Mouse (Mus musculus) adrenal gland, postnatal 36 days (tissue): ENCODE results near the gene Thap4. TPM values are rescaled to one million over a fixed set of nuclear protein-coding genes. Genes with fewer than 3 reads are reported as not detected.
"Not testable (repeated sequence)": the region's sequence is repeated elsewhere in the genome, so short reads cannot be mapped to it uniquely, and the experiment has no call there.

Experiments
- DNase-seq, 2 experiments: peaks; one replicate each; pipeline ENCODE4 v3.0.0; 2021; ENCODE audit warnings: mixed read lengths in 1 of 2
- long read RNA-seq, 2 experiments: library from polyadenylated mRNA; stranded (forward); transcript quantifications; one replicate each; pipeline ENCODE4 v2.0.0; 2021; ENCODE audit warnings: borderline sequencing depth in 2 of 2
- total RNA-seq, 2 experiments: library from RNA; stranded (reverse); gene quantifications; 2 replicates each; pipeline ENCODE4 v1.2.3; 2021

Gene Thap4
- total RNA-seq = 10 to 100 TPM; 45.4 to 57.4 TPM
- long read RNA-seq, experiment 1, full-length matches to known transcripts = 26 of 33 reads
- long read RNA-seq, experiment 1, partial matches to known transcripts = 6 of 33 reads
- long read RNA-seq, experiment 1, other reads (novel, unspliced or antisense) = 1 of 33 reads
- long read RNA-seq, experiment 2, full-length matches to known transcripts = 14 of 15 reads
- long read RNA-seq, experiment 2, partial matches to known transcripts = 1 of 15 reads
- long read RNA-seq, experiment 2, other reads (novel, unspliced or antisense) = 0 of 15 reads

DNA sequence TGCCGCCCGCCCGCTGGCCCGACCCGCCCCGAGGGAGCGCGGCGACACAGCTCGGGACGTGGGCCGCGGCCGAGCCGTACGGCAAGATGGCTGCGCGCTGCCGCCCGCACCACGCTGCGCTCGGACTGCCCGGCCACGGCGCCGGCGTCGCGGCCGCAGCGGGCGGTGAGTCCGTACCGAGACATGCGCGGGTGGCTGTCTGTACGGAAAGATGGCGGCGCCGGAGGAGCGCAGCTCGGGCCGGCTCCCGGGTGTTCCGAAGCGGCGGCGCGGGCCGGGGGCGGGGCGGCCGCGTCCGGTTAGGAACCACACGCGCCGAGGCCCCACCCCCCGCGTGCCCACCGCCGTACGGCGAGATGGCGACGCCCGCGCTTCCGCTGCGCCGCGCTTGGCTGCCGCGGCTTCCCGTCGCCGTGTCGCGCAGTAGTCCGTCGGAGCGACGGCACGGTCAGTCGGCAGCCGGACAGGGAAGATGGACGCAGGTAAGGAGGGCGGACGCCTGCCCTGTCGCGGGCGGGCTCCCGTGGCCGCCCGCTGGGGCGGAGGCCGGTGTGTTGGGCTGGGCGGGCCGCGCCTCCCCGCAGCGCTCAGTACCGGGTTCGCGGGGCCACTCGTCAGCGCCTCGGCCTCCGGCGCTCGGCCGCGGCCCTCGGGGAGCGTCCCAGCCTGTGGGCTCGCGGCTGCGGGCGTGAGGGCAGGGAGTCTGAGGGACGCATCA is at the start of gene Thap4:
Gene Thap4 (minus strand): TSS at position 292 of the 718 bp plus-strand sequence.
- DNase-seq = peak; percentile 95 to 99

DNA sequence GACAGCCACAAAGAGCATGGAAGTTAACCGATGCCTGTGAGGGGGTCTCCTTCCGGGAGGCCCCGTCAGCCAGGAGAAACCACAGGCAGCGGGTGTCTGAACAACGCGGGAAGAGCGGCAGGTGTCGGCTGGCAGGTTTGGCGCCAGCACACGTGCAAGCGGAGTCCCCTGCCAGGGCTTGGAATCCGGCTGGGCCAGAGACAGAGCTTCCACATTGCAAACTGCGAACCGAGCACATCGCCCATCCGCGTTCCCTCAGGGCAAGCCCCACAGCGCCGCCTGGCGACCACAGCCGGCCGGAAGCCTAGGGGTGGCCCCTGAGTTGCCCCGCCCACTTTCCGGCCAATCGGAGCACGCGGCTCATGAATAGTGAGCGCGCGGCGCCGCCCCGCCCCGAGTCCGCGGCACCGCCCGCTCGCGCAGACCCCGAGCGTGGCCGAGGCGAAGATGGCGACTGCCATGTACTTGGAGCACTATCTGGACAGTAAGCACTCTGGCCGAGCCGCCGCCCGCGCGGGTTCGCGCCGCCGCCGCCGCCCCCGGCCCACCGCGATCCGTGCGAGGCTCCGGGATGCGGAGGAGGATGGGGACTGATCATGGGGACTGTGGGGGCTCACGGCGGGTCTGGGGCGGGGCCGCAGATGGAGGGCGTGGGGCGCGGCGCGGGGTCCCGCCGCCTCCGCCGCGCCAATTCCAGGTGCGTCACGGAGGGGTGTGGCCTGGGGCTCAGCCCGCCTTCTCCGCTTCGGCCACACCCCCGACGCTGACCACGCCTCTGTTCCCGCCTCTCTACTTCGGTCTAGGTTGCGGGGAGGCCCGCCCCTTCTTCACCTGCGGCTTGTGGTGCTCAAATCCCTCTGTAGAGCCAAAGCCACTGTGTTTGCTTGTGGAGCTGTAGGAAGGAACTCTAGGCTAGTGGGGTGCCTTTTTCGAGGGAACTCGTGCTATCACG is 49.2 kb upstream of the Thap4 start, which contains the start of gene Ing5:
Gene Ing5 (plus strand): TSS at position 410 of the 952 bp plus-strand sequence.
- DNase-seq = peak; percentile 100

DNA sequence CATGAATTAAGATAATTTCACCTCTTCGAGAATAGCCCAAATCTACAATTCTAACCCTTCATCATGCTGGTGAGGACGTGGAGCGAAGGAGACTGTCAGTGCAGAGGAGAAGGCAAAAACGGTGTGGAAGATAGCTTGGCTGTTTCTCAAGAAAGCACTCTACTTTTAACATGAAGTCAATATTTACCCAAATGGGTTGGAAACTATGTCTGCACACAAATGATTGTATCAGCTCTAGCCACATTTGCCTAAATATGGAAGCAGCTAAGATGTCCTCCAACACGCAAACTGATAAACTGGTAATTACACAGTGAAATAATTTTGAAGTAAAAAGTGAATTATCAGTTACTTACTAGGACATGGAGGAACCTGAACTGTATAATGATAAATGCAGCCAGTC is 48.1 kb upstream of the Thap4 start:
- DNase-seq = no peak

DNA sequence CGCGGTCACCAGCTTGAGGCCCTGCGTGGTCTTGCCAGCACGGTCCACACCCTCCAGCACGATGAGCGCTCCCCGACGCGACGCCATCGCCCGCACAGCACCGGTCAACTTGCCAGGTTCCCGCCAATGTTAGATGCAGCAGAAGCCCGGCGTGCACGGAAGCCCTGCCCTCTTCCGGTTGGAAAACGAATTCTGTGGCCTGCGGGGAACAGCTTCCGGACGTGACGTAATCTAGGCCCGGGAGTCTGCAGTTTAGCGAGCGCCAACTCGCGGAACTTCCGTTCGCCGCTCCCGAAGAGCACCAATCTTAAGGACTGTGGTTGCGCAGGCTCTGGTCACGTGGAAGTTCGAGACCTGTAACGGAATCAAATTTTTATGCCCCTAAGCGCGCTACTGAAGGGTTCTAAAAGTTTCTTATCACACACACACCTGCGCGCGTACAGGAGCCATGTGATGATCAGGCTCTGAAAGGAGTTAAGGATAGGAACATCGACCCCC is 47.1 kb upstream of the Thap4 start, which contains the start of gene Dtymk:
Gene Dtymk (minus strand): TSS at position 194 of the 498 bp plus-strand sequence.
- DNase-seq = peak; percentile 94

DNA sequence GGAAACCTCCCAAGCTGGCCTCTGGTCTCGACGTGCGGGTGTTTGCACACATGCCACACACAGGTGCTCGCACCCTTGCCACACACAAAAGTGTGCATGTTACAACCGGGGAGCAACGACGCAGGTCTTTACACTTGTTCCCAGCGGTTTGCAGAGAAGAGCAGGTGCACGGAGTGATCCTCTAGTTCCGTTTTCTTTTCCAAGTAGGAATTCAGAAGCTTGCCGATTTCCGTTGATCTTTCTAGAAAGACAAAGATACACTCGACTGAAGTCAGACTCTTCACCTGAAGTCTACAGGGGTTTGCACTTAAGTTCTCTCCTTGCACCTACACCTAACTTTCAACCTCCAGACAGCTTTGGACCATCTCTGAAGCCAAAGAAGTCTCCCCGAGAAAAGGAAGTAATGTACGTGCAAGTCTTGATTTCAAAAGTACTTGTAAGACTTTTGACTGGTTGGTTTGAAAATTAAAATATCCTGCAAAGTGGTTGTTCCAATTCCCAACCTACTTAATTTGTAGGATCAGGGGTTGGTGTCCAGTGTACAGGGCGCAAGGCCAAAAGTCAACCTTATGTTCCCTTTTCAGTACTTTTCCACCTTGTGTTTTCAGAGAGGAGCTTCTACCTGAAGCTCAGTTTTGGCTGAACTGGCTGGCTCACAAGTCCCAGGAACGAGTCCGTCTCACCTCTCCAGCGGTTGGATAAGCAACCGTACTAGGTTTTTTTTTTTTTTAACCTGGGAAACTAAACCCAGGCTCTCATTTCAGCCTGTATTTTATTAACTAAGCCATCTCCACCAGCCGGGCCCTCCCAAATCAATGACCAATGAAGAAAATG is 46.2 kb upstream of the Thap4 start:
- no peak for DNase-seq

DNA sequence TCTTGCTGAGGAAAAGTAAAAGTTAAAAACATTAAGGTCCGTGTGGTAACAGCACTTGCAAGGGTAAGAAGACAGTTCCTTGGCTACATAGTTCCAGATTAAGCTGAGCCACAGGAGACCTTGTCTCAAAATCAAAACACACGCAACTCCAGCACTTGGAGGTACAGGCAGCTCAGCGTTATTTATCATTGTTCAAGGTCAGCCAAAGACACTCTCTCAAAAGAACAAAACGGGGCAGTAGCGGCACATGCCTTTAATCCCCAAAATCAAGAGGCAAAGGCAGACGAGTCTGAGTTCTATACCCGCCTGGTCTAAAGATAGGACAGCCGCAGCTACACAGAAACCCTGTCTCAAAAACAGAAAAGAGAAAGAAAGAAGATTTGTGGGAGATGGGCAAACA is 41.2 kb upstream of the Thap4 start:
- peak; percentile 32 to 50 for DNase-seq

DNA sequence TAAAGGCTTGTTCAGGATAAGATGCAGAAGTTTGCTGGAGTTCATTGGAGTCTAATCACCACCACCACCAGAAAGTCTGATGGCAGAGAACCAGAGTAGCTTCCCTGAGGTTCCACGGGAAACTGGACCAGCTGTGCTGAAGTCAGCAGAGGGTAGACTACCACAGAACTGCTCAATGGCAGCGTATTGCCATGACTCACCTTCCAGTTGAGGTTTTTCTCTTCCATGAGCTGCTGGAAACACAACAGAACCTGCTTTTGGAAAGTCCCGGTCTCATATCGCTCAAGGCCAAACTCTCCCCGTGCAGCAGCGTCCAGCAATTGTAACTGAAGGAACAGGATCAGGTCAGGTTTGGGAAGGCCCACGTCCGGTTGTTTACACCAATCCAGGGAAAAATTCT is 39.9 kb upstream of the Thap4 start:
- DNase-seq = peak; percentile 33 to 37

DNA sequence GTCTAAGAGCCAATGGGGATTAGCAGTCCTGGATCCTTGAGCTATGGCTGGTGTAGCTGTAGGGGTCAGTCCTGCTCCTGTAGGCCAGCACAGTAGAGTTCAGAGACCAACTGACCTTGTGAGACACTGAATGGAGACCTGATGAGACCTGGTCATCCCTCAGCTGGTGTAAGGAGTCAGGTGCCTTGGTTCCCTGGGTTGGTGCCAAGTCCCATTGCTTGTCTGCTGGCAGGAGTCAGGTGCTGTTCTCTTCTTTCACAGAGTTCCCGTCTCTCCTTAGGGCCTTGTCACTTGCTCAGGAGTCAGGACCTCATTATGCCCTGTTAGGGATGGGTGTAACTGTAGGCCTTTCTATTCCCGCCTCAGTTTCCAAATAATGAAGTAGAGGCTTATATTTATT is 32.2 kb upstream of the Thap4 start:
- DNase-seq = no peak

DNA sequence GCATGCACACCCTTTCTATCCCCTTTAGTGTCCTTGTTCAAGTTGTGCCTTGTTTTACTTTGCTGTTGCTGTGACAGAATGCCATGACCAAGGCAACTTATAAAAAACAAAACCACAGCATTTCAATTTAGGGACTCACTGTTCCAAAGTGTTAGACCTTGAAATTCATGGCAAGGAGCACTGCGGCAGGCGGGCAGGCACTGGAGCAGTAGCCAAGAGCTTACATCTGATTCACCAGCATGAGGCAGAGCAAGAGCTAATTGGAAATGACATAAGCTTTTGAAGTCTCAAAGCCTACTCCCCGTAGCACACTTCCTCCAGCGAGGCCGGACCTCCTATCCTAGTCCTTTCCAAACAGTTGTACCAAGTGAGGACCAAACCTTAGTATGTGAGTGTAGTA is 22.0 kb upstream of the Thap4 start:
- peak; percentile 27 to 45 for DNase-seq

DNA sequence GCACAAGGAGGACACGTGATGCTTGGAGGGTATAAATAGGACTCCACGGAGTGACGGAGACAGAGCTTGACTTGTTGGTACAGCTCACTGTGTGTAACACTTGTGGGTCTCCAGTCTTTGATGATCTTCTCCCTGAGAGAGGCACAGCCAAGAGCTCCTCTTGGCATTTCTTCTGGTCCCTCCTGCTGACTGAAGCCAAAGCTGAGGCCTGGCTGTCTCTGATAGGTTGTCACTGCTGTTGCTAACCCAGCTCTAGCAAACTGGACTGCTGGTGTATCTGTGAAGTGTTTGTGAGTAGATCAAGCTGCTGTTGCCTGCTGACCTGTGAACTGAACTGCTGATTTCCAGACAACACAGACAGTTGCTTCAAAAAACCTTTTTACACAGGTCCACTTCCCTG is 15.2 kb upstream of the Thap4 start:
- DNase-seq = no peak

DNA sequence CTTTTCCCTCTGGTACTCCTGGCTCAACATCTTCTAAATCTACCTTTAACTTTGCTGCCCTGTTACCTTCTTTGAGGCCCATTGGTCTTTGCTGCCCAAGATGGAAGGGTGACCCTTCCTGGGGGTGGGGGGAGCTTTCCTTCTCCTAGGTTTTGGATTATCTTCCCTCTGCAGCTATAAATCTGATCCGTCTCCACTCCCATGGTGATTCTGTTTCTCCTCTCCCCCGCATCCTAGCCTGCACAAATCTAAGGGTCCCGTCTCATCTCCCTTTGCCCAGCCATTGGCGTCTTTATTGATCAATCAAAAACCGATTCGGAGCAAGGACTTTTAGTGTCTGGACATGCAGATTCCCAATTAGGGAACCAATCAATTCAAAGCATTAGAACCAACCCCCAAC is 12.9 kb upstream of the Thap4 start:
- no peak for DNase-seq

DNA sequence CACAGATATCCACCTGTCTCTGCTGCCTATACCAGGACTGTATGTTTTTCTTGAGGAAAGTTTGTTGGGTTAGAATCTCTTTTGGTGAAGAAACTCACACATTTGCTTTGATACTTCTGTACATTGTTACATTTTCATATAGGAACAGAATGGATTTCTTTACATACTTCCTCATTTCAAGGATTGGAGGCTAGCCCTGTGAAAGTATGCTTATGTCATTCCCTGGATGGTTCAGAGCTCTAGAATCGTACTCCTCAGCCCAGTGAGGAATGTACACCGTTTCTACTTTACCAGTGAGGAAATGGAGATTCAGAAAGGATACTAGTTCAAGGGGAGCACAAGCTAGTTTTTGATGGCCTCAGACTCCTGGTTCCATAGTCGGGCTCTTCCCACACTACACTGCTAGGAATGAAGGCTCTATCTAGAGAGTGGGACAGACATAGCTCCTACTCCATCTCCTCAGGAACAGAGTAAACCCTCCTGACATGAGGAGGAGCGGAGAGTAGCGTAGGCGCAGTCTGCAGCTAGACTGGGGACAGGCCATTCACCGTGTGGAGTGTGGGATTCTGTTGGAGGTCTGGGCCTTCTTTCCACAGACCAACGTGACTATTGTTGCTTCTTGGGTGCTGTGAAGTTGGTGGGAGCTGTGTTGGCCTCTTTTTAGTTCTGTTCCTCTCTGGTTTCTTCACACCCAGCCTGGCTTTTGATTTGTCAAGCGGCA is 10.4 kb upstream of the Thap4 start:
- no peak for DNase-seq

DNA sequence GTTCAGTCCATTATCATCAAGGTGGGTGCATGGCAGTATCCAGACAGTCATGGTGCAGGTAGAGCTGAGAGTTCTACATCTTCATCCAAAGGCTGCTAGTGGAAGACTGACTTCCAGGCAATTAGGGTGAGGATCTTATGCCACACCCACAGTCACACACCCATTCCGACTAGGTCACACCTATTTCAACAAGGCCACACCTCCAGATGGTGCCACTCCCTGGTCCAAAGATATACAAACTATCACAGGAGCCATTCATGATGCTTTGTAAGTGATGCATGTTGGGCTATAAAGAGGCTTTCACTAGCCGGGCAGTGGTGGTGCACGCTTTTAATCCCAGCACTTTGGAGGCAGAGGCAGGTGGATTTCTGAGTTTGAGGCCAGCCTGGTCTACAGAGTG is 8.9 kb upstream of the Thap4 start:
- DNase-seq = not testable (repeated sequence)

DNA sequence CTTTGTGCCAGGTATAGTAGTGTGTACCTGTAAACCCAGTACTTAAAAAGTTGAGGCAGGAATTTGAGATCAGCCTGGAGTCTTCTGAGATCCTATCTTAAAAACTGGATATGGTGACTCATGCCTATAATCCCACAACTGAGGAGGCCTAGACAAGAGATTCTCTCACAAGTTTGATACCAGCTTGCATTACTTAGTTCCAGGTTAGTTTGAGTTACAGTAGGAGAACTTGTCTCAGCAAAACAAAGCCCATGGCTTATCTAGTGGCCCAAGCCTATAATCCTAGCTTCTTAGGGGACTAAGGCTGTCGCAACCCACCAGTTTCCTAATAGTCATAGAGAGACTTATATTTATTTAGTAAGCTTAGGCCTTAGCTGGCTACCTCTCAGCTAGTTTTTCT is 5.4 kb upstream of the Thap4 start:
- no peak for DNase-seq

DNA sequence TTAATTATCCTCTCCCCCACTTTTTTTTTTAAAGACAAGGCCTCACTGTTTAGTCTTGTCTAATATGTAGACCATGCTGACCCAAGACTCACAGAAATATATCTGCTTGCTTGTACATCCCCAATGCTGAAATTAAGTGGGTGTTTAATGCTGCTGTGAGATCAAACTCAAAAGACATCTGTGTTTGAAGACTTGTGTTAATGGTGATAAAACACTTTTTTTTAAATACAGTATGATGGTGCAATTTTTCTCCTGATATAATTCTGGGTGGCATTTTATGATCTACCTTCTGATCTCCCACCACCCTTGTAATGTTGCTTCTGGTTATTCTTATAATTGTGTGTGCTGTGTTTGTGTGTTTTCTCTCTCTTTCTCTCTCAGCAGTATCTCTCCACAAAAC is 1.5 kb upstream of the Thap4 start:
- no peak for DNase-seq

DNA sequence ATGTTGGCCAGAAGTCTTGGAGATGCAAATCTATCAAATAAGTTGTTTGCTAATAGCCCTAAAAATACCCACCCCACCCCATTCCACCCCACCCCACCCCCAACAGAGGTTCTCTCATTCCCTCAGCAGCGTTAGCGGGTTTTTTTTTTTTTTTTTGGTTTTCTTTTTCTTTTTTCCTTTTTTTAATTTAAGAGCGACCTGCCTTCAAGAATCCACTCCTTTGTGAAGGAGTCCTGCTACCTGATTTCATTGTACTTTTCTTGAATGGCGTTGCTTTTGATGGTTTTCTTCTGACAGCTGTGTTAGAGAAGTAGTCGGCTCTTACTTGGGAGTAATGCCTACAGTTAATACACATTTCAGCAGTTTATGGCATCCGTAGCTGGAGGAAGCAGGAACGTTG is 954 bp upstream of the Thap4 start:
- DNase-seq = no peak

DNA sequence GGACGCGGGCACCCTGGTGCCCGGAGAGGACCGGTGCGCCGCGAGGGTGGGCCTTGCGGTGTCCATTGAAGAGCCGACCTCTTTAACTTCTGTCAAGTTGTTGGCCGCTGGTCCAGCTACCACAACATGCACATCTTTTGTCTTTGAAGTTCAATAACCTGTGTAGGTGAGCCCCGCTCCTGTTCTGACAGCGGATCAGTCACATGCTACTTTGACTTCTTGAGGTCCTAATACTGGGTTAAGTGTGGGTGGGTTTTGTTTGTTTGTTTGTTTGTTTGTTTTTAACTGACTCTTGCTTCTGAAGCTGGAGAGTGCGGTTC is 587 bp upstream of the Thap4 start:
- DNase-seq = no peak

DNA sequence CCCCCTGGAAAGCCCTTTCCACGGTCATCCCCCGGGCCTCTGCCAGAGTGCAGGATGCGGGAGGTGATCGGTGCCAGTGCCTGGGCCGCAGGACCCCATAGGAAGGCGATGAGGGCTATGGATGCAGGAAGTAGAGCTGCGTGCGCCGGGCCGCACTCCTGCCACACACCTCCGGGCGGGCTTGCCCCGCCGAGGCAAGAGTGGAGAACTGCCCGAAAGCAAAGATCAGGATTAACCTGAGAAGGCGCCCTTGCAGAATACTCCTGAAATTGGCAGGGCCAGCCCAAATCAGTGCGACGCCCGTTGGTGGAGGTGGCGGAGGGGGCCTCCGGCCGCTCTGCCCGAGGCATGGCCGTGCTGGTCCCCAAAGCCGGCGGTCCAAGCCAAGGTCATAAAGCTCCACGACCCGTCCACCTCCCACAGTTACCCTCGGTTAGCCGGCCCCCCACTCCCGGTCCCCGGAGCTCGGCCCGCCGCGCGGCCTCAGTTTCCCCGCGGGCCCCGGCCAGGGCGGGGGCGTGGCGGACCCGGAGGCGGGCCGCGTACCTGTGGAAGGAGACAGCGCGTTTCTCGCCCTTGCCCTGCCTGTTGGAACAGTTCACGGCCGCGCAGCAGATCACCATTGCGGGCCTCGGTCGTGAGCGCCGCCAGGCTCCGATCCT is 622 bp downstream of the Thap4 start:
- DNase-seq = peak; percentile 49 to 59

DNA sequence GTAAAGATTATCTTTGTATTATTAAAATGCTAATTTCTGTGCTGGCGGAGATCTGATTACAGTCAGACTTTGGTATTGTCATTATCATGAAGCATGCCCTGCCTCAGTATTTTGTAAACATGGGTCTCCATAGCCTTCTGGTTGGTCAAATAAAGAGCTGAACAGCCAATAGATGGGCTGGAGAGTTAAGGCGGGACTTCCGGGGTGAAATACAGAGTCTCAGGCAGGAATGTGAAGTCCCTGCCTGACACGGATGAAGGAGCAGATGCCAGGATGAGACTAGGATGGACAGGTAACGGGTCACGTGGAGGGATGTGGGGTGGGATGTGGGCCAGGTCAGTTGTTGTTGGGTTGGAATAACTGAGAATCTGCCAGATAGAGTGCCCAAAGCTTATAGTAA is 3.4 kb downstream of the Thap4 start, which contains the start of gene Atg4b:
Gene Atg4b (plus strand): TSS at position 211 of the 400 bp plus-strand sequence.
- no peak for DNase-seq

DNA sequence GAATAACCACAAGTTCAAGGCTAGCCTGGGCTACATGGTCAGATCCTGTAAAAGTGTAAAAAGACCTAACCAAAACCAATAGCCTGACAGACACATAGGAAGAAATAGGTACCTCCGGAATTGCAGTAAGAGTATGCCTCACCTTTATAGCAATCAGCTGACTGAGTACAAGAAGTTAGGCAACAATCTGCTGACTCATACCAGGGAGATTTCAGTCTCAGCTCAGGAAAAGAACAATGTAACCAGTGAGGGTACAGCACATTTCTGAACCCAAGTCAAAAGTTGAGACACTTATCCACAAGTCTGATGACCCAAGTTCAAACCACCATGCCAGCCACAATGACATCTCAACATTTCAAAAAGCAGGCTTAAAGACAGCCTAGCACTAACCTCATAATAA is 6.1 kb downstream of the Thap4 start:
- DNase-seq = no peak
